In the genomic region with DNA sequence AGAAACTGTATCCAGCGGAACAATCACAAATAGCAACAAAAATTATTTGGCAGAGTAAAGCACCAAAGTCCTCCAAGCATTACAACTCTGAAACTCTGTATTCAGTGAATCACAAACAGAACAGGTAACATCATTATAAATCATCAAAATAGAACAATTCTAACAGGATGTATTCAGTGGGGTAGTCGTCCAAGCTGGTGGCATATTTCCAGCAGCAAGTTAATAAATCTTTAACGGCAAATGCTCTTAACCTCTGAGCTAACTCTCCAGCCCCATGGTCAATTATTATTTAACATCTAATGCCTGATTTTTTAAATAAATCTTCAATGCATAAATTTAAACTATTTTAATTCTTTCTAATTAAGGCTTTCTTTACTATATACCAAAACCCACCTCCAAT, we compare ENCODE assay signal across 1 mouse cellular context. TPM values are rescaled to one million over a fixed set of nuclear protein-coding genes. Genes with fewer than 3 reads are reported as not detected.
"Had no signal": no experiment of that assay in that cellular context is flagged by ENCODE, and none has a peak within 500 bp of the region (broad histone marks: within the 10 kb centered on the region; RNA-seq: fewer than 3 reads in every experiment).

No protein-coding gene starts in this region.

RNA-seq across cellular contexts. Expression of a gene that starts 48.5 kb away (rescaled TPM):
- polyA plus RNA-seq: liver, postnatal 0 days had no signal
